Mouse (Mus musculus): ENCODE data around the gene Ephx1. TPM values are rescaled to one million over a fixed set of nuclear protein-coding genes. Genes with fewer than 3 reads are reported as not detected.
A peak's percentile ranks its signal among the peaks of the same experiment; 100 is the strongest.

Gene Ephx1
- total RNA-seq (2015) (0.68 and 2.0 TPM in 2 replicates), total RNA-seq (2017) (0.88 and 1.1 TPM in 2 replicates)

- no peak for ATAC-seq (replicated peaks; ENCODE audit: poor library complexity)
Measured at GRCm38 (mm10) chr1:181020756-181021487, at the start of gene Ephx1. TSS of gene Ephx1 (minus strand) at chr1:181020904.

- no peak for ATAC-seq (replicated peaks; ENCODE audit: poor library complexity)
Measured at GRCm38 (mm10) chr1:181069671-181070070, 49.0 kb upstream of the Ephx1 start.

GRCm38 (mm10) chr1:181068344-181068743 lies 47.6 kb upstream of the Ephx1 start:
- peak; percentile 69 for ATAC-seq (replicated peaks; ENCODE audit: poor library complexity)

GRCm38 (mm10) chr1:181064648-181065047 lies 43.9 kb upstream of the Ephx1 start:
- ATAC-seq (replicated peaks; ENCODE audit: poor library complexity), result no peak

- ATAC-seq (replicated peaks; ENCODE audit: poor library complexity), result no peak
Measured at GRCm38 (mm10) chr1:181063991-181064390, 43.3 kb upstream of the Ephx1 start.

GRCm38 (mm10) chr1:181061784-181062485 lies 41.2 kb upstream of the Ephx1 start:
- no peak for ATAC-seq (replicated peaks; ENCODE audit: poor library complexity)

- ATAC-seq (replicated peaks; ENCODE audit: poor library complexity), result no peak
Measured at GRCm38 (mm10) chr1:181052898-181053297, 32.2 kb upstream of the Ephx1 start.

- no peak for ATAC-seq (replicated peaks; ENCODE audit: poor library complexity)
Measured at GRCm38 (mm10) chr1:181050937-181051336, 30.2 kb upstream of the Ephx1 start, which contains the start of gene 9130409I23Rik. TSS of gene 9130409I23Rik (plus strand) at chr1:181051237.

GRCm38 (mm10) chr1:181049328-181049842 lies 28.7 kb upstream of the Ephx1 start:
- peak; percentile 90 for ATAC-seq (replicated peaks; ENCODE audit: poor library complexity)

GRCm38 (mm10) chr1:181047520-181047919 lies 26.8 kb upstream of the Ephx1 start:
- ATAC-seq (replicated peaks; ENCODE audit: poor library complexity), result no peak

- ATAC-seq (replicated peaks; ENCODE audit: poor library complexity), result peak; percentile 73
Measured at GRCm38 (mm10) chr1:181039652-181040051, 18.9 kb upstream of the Ephx1 start.

- ATAC-seq (replicated peaks; ENCODE audit: poor library complexity), result peak; percentile 78
Measured at GRCm38 (mm10) chr1:181037623-181038022, 16.9 kb upstream of the Ephx1 start.

- ATAC-seq (replicated peaks; ENCODE audit: poor library complexity), result peak; percentile 61
Measured at GRCm38 (mm10) chr1:181035015-181035778, 14.5 kb upstream of the Ephx1 start.

- peak; percentile 98 for ATAC-seq (replicated peaks; ENCODE audit: poor library complexity)
Measured at GRCm38 (mm10) chr1:181022265-181022664, 1.6 kb upstream of the Ephx1 start.

GRCm38 (mm10) chr1:181021488-181021865 lies 773 bp upstream of the Ephx1 start:
- ATAC-seq (replicated peaks; ENCODE audit: poor library complexity), result no peak

- ATAC-seq (replicated peaks; ENCODE audit: poor library complexity), result no peak
Measured at GRCm38 (mm10) chr1:181017890-181018420, 2.7 kb downstream of the Ephx1 start.

GRCm38 (mm10) chr1:181017212-181017711 lies 3.4 kb downstream of the Ephx1 start:
- peak; percentile 64 for ATAC-seq (replicated peaks; ENCODE audit: poor library complexity)

GRCm38 (mm10) chr1:181016532-181017131 lies 4.1 kb downstream of the Ephx1 start:
- peak; percentile 43 for ATAC-seq (replicated peaks; ENCODE audit: poor library complexity)

- ATAC-seq (replicated peaks; ENCODE audit: poor library complexity), result no peak
Measured at GRCm38 (mm10) chr1:181016045-181016444, 4.7 kb downstream of the Ephx1 start.

- no peak for ATAC-seq (replicated peaks; ENCODE audit: poor library complexity)
Measured at GRCm38 (mm10) chr1:181015558-181015957, 5.1 kb downstream of the Ephx1 start.

Measured in megakaryocyte progenitor cell, adult 5-6 weeks (primary cell).